Comparison of ENCODE assay signal across 24 mouse cellular contexts in genomic region chr4:104843546-104843945, GRCm38 (mm10). TPM values are rescaled to one million over a fixed set of nuclear protein-coding genes. Genes with fewer than 3 reads are reported as not detected.
DNase-seq lines count a peak whose midpoint lies in the region; ATAC-seq lines count a peak whose summit lies in the region.
"Had no signal": no experiment of that assay in that cellular context is flagged by ENCODE, and none has a peak within 500 bp of the region (broad histone marks: within the 10 kb centered on the region; RNA-seq: fewer than 3 reads in every experiment).

No protein-coding gene starts in this region.

- H3K27ac ChIP-seq in forebrain, embryonic 14.5 days (ENCODE audit: low read depth, low read length), result no peak overlapping the region
- H3K27ac ChIP-seq in forebrain, embryonic 12.5 days, result no peak overlapping the region
- H3K27ac ChIP-seq in midbrain, embryonic 13.5 days, result no peak overlapping the region
- no peak overlapping the region for H3K27ac ChIP-seq in midbrain, embryonic 15.5 days
- H3K27ac ChIP-seq: embryonic facial prominence, embryonic 15.5 days; forebrain, embryonic 10.5 days; heart, embryonic 13.5 days; hindbrain, embryonic 13.5 days had no signal

- no peak overlapping the region for H3K4me3 ChIP-seq in forebrain, embryonic 14.5 days (ENCODE audit: low read depth, low read length)
- H3K4me3 ChIP-seq in forebrain, embryonic 12.5 days (replicated peaks), result no peak overlapping the region
- H3K4me3 ChIP-seq in midbrain, embryonic 13.5 days (replicated peaks), result no peak overlapping the region
- H3K4me3 ChIP-seq in midbrain, embryonic 15.5 days, result no peak overlapping the region
- H3K4me3 ChIP-seq: embryonic facial prominence, embryonic 15.5 days; erythroblast, embryonic 14.5 days; forebrain, embryonic 10.5 days; heart, embryonic 13.5 days; hindbrain, embryonic 13.5 days had no signal

- 47% methylated on average over 4 of the region's 4 CpGs for WGBS in forebrain, embryonic 14.5 days
- WGBS in forebrain, embryonic 12.5 days, result 44% methylated on average over 4 of the region's 4 CpGs
- WGBS in midbrain, embryonic 13.5 days, result 49% methylated on average over 4 of the region's 4 CpGs
- WGBS in midbrain, embryonic 15.5 days, result 33% methylated on average over 4 of the region's 4 CpGs

- no peaks in the 10 kb centered on the region for H3K9me3 ChIP-seq in forebrain, embryonic 14.5 days (replicated peaks; ENCODE audit: control insufficient read depth, low read length)
- no peaks in the 10 kb centered on the region for H3K9me3 ChIP-seq in forebrain, embryonic 12.5 days
- no peaks in the 10 kb centered on the region for H3K9me3 ChIP-seq in midbrain, embryonic 13.5 days
- no peaks in the 10 kb centered on the region for H3K9me3 ChIP-seq in midbrain, embryonic 15.5 days
- H3K9me3 ChIP-seq: embryonic facial prominence, embryonic 15.5 days; forebrain, embryonic 10.5 days; heart, embryonic 13.5 days; hindbrain, embryonic 13.5 days had no signal

- no peak overlapping the region for H3K4me2 ChIP-seq in forebrain, embryonic 14.5 days (ENCODE audit: low read length)
- no peak overlapping the region for H3K4me2 ChIP-seq in forebrain, embryonic 12.5 days
- no peak overlapping the region for H3K4me2 ChIP-seq in midbrain, embryonic 13.5 days (replicated peaks)
- H3K4me2 ChIP-seq in midbrain, embryonic 15.5 days, result no peak overlapping the region
- H3K4me2 ChIP-seq: embryonic facial prominence, embryonic 15.5 days; heart, embryonic 13.5 days; hindbrain, embryonic 13.5 days had no signal

- DNase-seq in embryo, embryonic 10.5 days (ENCODE audit: low spot score), result peak; percentile 21
- no peak for DNase-seq in embryo, embryonic 9.5 days (ENCODE audit: extremely low spot score)
- DNase-seq in forebrain, embryonic 14.5 days (ENCODE audit: low spot score), result peak; percentile 22
- DNase-seq in mesoderm, embryonic 11.5 days (ENCODE audit: low read depth, low spot score), result peak; percentile 24
- DNase-seq: adrenal gland, postnatal 14 days; cerebellum, adult 18-20 months; cerebellum, adult 9-11 months; cerebellum, postnatal 36 days; gastrocnemius, postnatal 14 days; heart, postnatal 36 days; kidney, adult 2 months had no signal

- no peak overlapping the region for H3K9ac ChIP-seq in forebrain, embryonic 14.5 days (ENCODE audit: low read length)
- H3K9ac ChIP-seq in forebrain, embryonic 12.5 days, result no peak overlapping the region
- H3K9ac ChIP-seq in midbrain, embryonic 13.5 days (replicated peaks), result no peak overlapping the region
- H3K9ac ChIP-seq in midbrain, embryonic 15.5 days, result no peak overlapping the region
- H3K9ac ChIP-seq: embryonic facial prominence, embryonic 15.5 days; heart, embryonic 13.5 days; hindbrain, embryonic 13.5 days had no signal

- no peak; the same call in 1 of the 2 replicates for ATAC-seq in forebrain, embryonic 14.5 days
- ATAC-seq in forebrain, embryonic 12.5 days (ENCODE audit: low FRiP score), result no peak
- ATAC-seq in midbrain, embryonic 13.5 days, result peak; percentile 50; the same call in 1 of the 2 replicates
- no peak for ATAC-seq in midbrain, embryonic 15.5 days (replicated peaks)
- ATAC-seq: intestine, embryonic 16.5 days had no signal

- no peaks in the 10 kb centered on the region for H3K36me3 ChIP-seq in forebrain, embryonic 14.5 days (ENCODE audit: control insufficient read depth, insufficient read depth, low read length)
- H3K36me3 ChIP-seq in forebrain, embryonic 12.5 days (replicated peaks), result no peaks in the 10 kb centered on the region
- no peaks in the 10 kb centered on the region for H3K36me3 ChIP-seq in midbrain, embryonic 13.5 days
- no peaks in the 10 kb centered on the region for H3K36me3 ChIP-seq in midbrain, embryonic 15.5 days (replicated peaks)
- H3K36me3 ChIP-seq: embryonic facial prominence, embryonic 15.5 days; forebrain, embryonic 10.5 days; heart, embryonic 13.5 days; hindbrain, embryonic 13.5 days had no signal

- no peaks in the 10 kb centered on the region for H3K27me3 ChIP-seq in forebrain, embryonic 14.5 days (replicated peaks; ENCODE audit: control insufficient read depth, insufficient read depth, low read length)
- H3K27me3 ChIP-seq in forebrain, embryonic 12.5 days, result no peaks in the 10 kb centered on the region
- H3K27me3 ChIP-seq in midbrain, embryonic 13.5 days, result no peaks in the 10 kb centered on the region
- no peaks in the 10 kb centered on the region for H3K27me3 ChIP-seq in midbrain, embryonic 15.5 days (replicated peaks)
- H3K27me3 ChIP-seq: embryonic facial prominence, embryonic 15.5 days; heart, embryonic 13.5 days; hindbrain, embryonic 13.5 days had no signal

- no peaks in the 10 kb centered on the region for H3K4me1 ChIP-seq in forebrain, embryonic 14.5 days (ENCODE audit: control insufficient read depth, insufficient read depth, low read length)
- H3K4me1 ChIP-seq in forebrain, embryonic 12.5 days, result no peaks in the 10 kb centered on the region
- no peaks in the 10 kb centered on the region for H3K4me1 ChIP-seq in midbrain, embryonic 13.5 days (replicated peaks)
- no peaks in the 10 kb centered on the region for H3K4me1 ChIP-seq in midbrain, embryonic 15.5 days
- H3K4me1 ChIP-seq: embryonic facial prominence, embryonic 15.5 days; heart, embryonic 13.5 days; hindbrain, embryonic 13.5 days had no signal

RNA-seq across cellular contexts. Expression of gene Gm17662, which starts 13.6 kb away (rescaled TPM):
- polyA plus RNA-seq in forebrain, embryonic 14.5 days (2014; fragmentation: Nextera tagmentation; extraction: Ambion mirVana), result not detected in 2 replicates
- polyA plus RNA-seq in forebrain, embryonic 12.5 days (2016; fragmentation: Nextera tagmentation; extraction: Ambion mirVana), result not detected in 2 replicates
- polyA plus RNA-seq in midbrain, embryonic 13.5 days (2015; fragmentation: Nextera tagmentation; extraction: Ambion mirVana), result not detected in 2 replicates
- not detected in 2 replicates for polyA plus RNA-seq in midbrain, embryonic 15.5 days (2015; fragmentation: Nextera tagmentation; extraction: Ambion mirVana)
- polyA plus RNA-seq: C2C12; embryonic facial prominence, embryonic 15.5 days; erythroblast, embryonic 14.5 days; forebrain, embryonic 10.5 days; frontal cortex, adult 2 months; gonadal fat pad, adult 2 months; heart, embryonic 13.5 days; heart, postnatal 0 days; hindbrain, embryonic 13.5 days; intestine, embryonic 16.5 days; kidney, adult 2 months had no signal

RNA-seq across cellular contexts. Expression of gene C8a, which starts 32.7 kb away (rescaled TPM):
- not detected in 2 replicates for polyA plus RNA-seq in forebrain, embryonic 14.5 days (2014; fragmentation: Nextera tagmentation; extraction: Ambion mirVana)
- polyA plus RNA-seq in forebrain, embryonic 12.5 days (2016; fragmentation: Nextera tagmentation; extraction: Ambion mirVana), result not detected in 2 replicates
- polyA plus RNA-seq in midbrain, embryonic 13.5 days (2015; fragmentation: Nextera tagmentation; extraction: Ambion mirVana), result not detected in 2 replicates
- polyA plus RNA-seq in midbrain, embryonic 15.5 days (2015; fragmentation: Nextera tagmentation; extraction: Ambion mirVana), result not detected in 2 replicates
- polyA plus RNA-seq: C2C12; embryonic facial prominence, embryonic 15.5 days; erythroblast, embryonic 14.5 days; forebrain, embryonic 10.5 days; heart, embryonic 13.5 days; heart, postnatal 0 days; hindbrain, embryonic 13.5 days had no signal
